Mouse (Mus musculus): ENCODE results near the gene Actc1.
A peak's percentile ranks its signal among the peaks of the same experiment; 100 is the strongest.

The Actc1 gene

DNA sequence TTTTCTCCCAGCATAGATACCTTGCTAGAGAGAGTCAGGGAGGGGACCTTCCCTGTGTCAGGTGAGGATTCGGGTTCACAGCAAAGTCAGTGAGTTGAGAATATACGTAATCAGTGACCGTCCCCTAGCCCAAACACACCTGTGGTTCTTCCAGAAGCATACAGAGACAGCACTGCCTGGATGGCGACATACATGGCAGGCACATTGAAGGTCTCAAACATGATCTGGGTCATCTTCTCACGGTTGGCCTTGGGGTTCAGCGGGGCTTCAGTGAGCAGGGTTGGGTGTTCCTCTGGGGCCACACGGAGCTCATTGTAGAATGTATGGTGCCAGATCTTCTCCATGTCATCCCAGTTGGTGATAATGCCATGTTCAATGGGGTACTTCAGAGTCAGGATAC, 3.2 kb downstream of the Actc1 start:
- DNase-seq (ENCODE audit: low read depth, low spot score) = no peak

DNA sequence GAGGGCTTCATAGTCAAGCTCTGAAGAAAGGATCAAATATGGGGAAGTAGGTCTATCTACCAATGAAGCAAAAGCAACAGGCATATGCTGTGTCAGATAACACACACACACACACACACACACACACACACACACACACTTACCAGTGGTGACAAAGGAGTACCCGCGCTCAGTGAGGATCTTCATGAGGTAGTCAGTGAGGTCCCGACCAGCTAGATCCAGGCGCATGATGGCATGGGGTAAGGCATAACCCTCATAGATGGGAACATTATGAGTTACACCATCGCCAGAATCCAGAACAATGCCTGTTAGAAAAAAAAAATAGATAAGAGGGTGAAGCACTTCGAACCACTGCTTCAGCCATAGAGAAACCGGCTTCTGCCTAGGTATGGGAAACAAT, 4.0 kb downstream of the Actc1 start:
- DNase-seq (ENCODE audit: low read depth, low spot score) = no peak

DNA sequence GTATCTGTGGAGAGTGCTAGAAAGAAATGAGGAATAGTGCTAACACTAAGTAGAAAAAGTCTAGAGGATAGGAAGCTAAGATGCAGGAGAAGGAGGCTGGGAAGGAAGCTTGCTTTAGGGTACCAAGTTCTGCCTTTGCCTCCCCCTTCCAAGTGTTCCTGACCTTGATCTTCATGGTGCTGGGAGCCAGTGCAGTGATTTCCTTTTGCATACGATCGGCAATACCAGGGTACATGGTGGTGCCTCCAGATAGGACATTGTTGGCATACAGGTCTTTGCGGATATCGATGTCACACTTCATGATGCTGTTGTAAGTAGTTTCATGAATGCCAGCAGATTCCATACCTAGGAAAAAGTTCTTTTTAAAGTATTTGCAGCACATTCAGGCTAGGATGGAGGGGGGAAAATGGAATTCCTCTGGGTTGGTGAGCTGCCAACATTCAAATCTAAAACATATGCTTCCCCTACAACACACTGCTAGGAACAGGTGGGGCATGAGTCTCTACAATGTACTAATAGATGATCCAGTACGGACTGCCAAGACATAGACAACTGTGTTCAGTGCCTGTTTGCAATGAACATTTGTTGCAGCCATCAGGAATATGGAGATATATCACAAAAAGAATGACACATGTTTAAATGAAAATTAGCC, 5.3 kb downstream of the Actc1 start:
- no peak for DNase-seq (ENCODE audit: low read depth, low spot score)

DNA sequence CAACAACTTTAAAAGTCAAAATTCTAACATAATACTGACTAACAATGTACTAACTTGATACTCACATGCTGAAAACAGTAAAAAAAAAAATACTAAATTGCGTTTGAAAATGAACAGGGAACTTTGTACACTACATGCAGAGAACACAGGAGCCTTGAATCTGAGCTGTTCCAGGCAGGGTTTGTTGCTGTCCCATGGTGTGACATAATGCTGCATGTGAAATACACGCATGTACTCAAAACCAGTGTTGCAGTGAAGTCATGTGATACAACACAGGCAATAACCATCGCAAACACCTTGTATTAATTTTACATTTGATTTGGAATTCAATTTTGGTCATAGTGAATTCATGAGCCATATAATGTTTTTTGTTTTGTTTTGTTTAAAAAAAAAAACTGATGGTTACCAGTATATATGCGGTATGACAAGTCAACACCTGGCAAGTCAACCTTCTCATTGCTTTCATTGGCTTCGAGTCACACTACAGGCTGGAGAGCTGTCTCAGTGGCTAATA, 7.1 kb downstream of the Actc1 start:
- DNase-seq (ENCODE audit: low read depth, low spot score) = no peak

DNA sequence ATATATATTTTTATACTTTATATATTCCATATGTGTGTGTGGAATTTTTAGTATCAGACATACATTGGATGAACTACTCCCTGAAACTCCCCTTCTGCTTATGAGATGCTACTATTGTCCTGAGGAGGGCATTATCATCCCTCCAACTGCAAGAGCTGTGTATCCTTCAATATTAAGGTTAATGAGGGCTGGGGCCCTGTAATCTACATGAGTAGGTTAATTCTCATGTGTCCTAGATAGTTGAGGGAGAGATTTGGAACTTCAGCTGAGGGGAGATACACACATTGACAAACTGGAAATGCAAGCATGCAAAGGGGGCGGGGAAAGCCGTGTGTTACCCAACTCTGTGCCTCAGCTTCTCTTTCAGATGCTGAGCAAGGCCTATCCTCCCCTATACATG, 15.4 kb downstream of the Actc1 start:
- no peak for DNase-seq (ENCODE audit: low read depth, low spot score)

DNA sequence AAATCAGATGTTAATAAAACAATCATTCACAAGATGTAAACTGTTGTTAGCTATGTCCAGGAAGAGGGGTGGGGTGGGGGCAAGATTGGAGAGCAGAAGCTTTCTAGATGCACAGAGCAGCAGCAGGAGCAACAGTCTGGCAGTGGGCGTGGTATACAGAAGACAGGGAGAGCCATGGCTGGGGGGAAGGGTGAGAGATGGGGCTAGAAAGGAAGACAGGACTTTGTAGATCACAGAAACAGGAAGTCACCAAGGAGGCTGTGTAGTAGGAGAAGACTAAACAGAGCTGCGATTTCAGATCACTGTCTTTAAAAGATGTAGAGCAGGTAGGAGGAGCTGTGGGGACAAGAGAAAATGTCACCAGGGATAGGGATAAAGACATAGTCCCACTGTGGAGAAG, 21.1 kb downstream of the Actc1 start:
- DNase-seq (ENCODE audit: low read depth, low spot score) = peak; percentile 51

DNA sequence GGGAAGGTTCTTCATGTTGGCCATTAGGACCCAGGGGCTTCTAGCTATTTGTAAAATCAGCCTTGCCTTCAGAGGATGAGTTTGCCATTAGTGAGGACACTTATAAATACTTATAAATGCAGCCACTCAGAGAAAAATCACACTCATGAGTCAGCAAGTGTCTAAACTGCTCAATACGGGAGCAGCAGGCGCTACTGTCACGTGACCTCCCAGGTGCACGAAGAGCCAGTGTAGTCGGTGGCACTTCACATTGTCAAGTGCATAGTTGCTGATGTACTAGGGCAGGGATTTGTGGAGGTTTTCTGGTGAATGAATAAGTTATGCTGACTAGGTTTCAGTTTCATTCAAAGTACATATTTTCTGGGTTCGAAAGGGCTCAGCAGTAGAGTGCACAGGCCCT, 30.0 kb downstream of the Actc1 start:
- no peak for DNase-seq (ENCODE audit: low read depth, low spot score)

DNA sequence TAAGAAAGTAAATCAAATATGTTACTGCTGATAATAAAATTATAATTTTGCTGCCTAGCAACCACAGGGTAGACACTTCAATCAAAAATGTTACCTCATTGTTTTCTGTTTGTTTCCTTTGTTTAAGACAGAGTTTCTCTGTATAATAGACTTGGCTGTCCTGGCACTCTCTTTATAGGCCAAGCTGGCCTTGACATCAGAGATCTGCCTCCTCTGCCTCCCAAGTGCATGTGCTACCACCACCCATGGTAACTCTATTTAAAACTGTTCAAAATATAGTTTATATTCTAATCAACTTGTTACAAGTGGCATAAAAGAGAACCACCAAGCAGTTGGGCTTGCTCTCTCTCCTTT, 33.2 kb downstream of the Actc1 start:
- no peak for DNase-seq (ENCODE audit: low read depth, low spot score)

DNA sequence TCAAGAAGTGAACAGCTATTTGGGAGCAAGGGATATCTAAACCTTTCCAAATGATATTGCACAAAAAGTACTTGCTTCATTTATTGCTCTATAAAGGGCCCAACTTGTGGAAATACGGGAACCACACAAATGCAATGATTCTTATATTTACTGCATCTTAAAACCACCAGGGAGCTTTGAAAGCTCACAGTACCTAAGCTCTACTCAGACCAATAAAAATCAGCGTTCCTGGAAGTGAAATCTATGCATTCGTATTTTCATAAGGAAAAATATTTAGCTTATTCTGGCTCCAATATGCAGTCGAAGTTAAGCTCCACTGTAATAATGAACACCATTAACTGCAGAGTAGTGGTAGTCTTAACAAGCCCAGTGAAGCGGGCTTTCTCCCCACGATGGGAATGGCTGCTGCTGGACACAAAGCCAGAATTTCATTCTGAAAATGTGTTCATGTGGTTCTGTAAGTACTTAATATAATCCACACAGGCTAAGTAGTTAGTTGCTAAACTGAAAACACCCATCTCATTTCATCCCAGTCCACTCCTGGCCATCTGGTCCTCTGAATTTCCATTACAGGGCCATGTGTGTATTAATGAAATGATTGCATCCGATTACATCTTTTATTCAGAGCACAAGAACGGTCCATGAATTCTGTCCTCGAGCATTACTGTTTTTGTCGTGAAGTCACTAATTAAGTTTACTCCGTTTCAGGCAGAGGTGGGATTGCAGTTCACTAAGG, 33.7 kb downstream of the Actc1 start:
- no peak for DNase-seq (ENCODE audit: low read depth, low spot score)

DNA sequence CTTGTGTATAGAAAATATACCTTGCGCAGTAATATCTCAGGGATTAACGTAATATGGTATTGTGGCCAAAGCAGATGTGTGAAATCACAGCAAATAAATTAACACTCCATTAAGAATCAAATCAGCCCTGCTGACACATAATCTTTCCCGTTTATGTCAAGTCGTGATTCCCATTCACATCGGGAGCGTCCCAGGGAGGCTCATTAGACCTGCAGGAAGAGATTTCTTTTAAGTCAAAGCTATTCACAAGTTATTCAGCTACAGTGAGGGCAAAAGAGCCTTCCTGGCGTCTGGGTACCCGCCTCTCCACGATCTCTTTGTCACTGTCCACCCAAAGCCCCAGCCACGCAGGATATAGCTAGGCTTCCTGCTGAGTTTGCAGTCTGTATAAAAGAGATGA, 35.2 kb downstream of the Actc1 start:
- DNase-seq (ENCODE audit: low read depth, low spot score) = no peak

DNA sequence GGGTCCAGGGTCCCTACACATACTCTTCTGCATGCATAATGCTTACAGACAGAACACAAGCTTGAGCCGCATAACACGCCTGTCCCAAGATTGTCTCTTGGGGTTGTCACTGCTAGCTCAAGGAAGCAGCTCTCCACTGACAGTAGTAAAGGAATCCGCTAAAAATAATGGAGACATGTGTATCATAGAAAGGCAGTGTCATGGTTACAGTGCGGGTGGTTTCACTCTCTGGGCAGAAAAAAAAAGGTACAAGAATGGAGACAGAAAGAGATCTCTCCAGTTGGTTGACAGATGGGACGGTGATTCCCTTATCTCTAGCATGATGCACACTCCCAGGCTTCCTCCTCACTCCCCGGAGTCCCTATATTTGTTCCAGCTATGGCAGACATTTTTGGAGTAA, 38.5 kb downstream of the Actc1 start:
- no peak for DNase-seq (ENCODE audit: low read depth, low spot score)

DNA sequence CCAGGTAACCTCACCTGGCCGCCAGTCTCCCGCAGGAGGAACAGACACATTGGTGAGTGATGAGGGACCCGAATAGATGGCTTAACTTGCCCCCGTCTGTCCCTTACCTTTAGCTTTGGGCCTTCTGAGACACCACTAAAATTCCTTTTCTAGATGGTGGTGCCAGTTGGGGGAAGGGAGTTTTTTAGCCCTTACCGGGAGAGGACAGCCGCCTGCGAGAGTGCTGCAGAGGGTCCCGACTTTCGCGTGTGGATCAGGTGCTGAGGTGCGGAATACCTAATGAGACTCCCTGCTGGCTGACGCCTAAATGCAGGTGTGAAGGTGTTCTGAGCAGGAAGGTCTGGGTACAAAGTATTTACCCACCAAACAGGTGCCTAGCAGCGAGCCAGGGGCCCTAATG, 39.5 kb downstream of the Actc1 start:
- DNase-seq (ENCODE audit: low read depth, low spot score) = no peak

DNA sequence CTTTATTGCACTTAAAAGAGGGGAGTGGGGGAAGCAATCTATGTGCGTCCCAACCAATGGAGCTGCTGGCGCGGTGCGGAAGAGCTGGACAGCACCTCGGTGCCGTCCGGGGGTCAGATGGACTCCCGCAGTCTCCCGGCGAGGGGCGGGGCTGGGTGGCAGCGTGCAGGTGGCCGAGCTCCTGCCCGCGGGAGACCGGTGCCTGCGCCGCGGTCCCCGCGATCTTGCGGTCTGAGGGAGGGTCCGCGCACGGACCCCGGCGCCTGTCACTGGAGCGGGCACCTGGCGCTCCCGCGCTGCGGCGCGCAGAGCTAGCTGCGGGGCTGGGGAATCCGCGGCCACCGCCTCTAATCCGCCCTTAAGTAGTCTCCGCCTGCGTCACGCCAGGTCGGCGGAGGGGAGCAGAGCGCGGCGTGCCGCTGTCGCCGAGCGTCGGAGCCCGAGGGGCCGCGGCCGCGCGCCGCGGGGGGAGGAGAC, 40.0 kb downstream of the Actc1 start, which contains the start of gene Gjd2:
Gene Gjd2, minus strand, starts transcription at position 325 of the 477 bp plus-strand sequence.
- peak; percentile 2 for DNase-seq (ENCODE audit: low read depth, low spot score)

DNA sequence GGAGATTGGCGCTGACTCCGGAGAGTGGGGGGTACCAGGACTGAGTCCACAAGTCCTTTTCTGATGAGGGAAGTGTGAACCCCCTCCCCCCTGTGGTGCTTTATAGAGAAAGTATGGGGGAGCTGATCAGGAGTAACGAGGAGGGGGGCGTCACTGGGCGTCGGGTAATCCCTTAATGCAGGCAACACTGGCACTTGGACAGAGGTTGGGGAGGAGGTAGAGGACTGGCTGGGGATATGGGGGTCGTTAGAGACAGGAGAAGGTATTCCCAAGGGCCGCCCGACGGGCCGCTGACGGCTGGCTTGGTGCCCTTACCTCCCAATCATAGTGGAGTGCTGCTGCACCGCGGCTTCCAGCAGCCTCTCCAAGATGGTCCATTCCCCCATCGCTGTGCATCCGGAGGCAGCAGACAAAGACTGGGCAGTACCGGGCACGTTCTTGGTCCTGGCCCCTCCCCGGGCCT, 40.6 kb downstream of the Actc1 start:
- DNase-seq (ENCODE audit: low read depth, low spot score) = no peak

DNA sequence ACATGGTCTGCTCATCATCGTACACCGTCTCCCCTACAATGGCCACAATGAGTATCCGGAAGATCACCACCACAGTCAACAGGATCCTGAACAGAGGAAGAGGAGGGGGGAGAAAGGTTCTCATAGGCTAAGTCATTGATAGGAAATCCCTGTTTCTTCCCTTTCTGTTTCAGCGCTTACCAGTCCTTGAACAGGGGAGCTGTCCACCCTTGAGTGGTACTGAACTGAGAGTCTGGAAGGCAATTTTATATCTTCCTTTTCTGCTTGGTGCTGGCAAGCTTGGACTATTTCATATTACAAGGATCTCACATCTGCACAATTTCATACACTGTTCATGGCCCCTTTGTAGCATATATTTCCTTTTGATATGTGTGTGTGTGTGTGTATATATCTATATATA, 41.5 kb downstream of the Actc1 start:
- peak; percentile 3 for DNase-seq (ENCODE audit: low read depth, low spot score)

DNA sequence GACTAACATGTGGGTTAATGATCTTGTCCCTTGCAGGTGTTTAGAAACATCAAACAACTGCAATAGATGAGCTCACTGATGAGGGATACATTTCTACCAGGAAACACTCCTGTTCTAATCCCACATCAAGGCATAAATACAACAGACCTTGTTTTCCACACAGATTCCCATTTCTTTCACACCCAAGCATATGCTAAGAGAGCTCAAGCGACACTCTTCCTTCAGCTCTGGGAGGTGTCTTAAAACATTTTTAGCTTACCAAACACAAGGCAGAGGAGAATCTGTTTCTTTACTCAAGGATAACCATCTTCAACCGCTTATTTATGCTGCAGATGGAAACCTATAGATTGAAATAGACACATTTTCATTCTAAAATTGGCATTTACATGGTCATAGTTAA, 45.0 kb downstream of the Actc1 start:
- no peak for DNase-seq (ENCODE audit: low read depth, low spot score)

DNA sequence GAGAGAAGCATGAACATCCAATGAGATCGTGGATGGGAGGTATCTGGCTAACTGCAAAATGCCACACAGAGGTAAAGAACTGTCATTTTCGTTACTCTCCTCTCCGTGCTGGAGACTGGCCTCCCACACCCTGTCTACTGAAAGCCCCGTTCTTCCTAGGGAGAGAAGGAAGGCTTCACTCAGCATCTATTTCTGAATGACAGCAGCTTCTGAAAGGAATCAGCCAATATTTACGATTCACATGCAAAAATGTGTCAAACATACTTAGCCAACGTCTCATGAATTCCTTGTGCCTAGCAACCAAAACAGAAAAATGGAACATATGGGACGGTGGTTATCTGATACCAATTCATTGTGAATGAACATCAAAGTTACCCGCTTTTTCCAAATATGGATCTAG, 55.9 kb downstream of the Actc1 start:
- DNase-seq (ENCODE audit: low read depth, low spot score) = no peak

Data from CD4-positive helper T cell, adult 2 months (primary cell).